Mouse (Mus musculus) brown adipose tissue, adult 24 weeks (tissue): ENCODE results near the gene Slc5a5. TPM values are rescaled to one million over a fixed set of nuclear protein-coding genes. Genes with fewer than 3 reads are reported as not detected.

Source experiments
- H3K27ac ChIP-seq: fragments of 200-500 bp; replicated peaks from 2 replicates; pipeline ENCODE4 v1.5.1; 2012; ENCODE audit warnings: low read depth, mild to moderate bottlenecking, low read length
- H3K4me1 ChIP-seq: fragments of 200-500 bp; 2 replicates; pipeline ENCODE4 v1.6.1; 2012; ENCODE audit warnings: low read length, mixed read lengths; ENCODE audit not compliant: control insufficient read depth, insufficient read depth, insufficient read length
- H3K4me3 ChIP-seq: fragments of 200-500 bp; 2 replicates; pipeline ENCODE4 v1.5.1; 2012; ENCODE audit warnings: low read depth, mild to moderate bottlenecking, low read length, moderate library complexity; ENCODE audit not compliant: insufficient read depth
- polyA plus RNA-seq: library from polyadenylated mRNA; stranded (reverse); fragments of >200 nt; gene quantifications from 2 replicates; pipeline ENCODE4 v1.2.4, GENCODE M21; 2012; ENCODE audit not compliant: missing spikeins, insufficient read depth, insufficient read length

The Slc5a5 gene
- not detected in 2 replicates for polyA plus RNA-seq

DNA sequence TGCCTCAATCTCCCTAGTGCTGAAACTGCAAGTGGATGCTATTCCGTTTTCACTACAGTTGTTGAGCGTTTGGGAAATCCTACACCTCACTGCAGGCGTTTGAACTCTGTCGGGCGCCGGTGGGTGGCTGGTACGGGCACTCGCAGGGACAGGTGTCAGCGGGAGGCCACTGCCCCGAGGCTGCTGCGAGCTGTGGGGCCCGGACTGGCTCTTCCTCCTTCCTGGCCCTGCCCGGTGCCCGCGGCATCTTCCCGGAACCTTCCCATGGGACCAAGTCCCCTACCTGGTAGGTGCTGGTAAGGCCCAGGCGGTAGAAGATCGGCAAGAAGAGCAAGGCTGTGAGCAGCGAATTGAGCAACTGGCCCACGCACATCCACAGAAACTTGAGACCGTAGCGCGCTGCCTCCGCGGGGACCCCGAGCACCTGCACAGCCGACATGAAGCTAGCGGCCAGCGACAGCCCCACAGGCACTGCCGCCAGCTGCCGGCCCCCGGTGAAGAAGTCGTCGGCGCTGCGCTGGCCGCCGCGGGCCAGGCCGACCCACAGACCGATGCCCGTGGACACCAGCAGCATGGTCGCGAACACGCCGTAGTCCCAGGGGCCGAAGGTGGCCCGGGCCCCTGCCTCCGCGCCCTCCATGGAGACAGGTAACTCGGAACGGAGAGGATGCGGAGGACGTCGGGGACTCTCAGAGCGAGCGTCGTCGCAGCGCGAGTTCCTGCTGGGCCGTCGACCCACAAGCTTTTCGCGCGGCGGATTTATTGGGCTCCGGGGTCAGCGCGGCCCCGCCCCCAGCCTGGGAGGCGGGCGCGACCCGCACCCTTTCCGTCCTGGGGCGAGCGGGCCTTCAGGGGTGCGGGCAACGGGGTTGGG, at the start of gene Slc5a5:
TSS of gene Slc5a5 (minus strand) at position 736 of the 874 bp plus-strand sequence.
- no peak within 1 kb of the TSS for H3K4me3 ChIP-seq

DNA sequence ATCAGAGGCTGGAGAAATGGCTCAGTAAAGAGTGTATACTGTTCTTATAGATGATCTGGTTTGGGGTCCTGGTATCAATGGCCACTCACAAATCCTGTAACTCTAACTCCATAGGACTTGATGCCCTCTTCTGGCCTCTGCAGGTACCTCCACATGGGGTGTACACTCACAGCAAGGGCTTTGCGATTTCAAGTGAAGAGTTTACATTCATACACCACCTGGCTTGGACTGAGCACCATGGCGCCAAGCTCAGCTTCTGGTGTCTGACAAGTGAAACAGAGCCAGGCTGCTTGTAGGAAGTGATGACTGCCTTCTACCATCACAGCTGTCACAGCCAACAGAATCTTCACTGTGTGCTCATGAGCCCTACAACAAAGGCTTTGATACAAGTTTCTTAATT, 48.9 kb upstream of the Slc5a5 start:
- H3K4me1 ChIP-seq = no peaks in the 10 kb centered on the region
- H3K4me3 ChIP-seq = no peak overlapping the region
- H3K27ac ChIP-seq = no peak overlapping the region

More for the DNA sequence above, at the start of gene Slc5a5:
- H3K27ac ChIP-seq = no peak within 1 kb of the TSS
- peaks cover 3% of the 10 kb centered on the region; the same call in 1 of the 2 replicates for H3K4me1 ChIP-seq

DNA sequence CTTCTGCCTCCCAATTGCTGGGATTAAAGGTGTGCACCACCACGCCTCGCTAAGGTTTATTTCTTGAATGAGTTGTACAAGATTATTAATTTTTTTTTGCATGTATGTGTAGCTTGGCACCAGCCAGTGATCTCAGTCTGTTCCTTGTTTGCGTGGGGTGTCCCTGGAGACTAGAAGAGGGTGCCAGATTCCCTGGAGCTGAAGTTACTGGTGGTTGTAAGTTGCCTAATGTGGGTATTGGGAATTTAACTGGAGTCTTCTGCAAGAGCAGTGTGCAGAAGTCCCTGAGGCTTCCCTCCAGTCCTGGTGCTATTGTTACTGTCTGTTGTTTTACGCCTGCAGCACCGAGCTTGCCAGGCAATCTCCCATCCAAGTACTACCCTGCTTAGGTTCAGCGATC, 44.6 kb upstream of the Slc5a5 start:
- Histone ChIP-seq H3K4me3 (no peak overlapping the region), H3K4me1 (no peaks in the 10 kb centered on the region), H3K27ac (no peak overlapping the region)

DNA sequence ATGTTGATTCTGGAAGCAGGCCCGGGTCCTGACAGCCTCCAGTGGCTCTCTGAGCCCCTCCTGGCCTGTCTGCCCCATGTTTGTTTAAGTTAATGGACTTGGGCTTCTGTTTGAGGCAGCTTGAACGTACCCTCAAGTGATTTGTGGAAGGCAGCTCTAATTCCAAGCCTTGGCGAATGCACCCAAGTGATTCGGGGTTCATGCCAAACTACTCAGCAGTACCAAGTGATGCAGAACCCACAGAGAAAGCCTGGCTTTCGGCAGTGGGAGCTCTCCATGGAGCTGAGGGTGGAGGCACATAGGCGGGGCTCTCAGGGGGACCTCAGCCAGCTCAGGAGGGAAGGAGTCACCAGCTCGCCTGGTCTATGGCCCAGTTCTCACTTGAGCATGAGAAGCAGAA, 42.2 kb upstream of the Slc5a5 start:
- H3K27ac ChIP-seq = no peak overlapping the region
- H3K4me1 ChIP-seq = no peaks in the 10 kb centered on the region
- H3K4me3 ChIP-seq = no peak overlapping the region

DNA sequence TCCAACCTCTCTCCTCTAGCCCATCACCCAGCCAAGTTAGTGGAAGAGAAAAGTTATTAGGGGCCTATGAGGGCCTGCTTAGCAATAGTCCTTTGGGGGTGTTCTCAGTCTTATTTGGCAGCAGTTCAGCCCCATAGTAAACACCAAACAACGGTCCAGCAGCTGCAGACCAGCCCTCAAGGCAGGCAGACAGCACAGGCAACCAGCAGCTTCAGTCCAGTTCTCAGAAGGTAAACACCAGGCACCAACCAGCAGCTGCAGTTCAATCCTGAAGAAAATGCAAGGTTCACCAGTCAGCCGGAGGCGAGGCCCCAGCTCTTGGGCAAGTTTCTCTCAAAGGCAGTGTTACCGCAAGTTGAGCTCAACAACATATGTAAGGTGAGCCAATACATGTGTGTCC, 40.5 kb upstream of the Slc5a5 start:
- H3K27ac ChIP-seq = no peak overlapping the region
- no peak overlapping the region for H3K4me3 ChIP-seq
- H3K4me1 ChIP-seq = no peaks in the 10 kb centered on the region

DNA sequence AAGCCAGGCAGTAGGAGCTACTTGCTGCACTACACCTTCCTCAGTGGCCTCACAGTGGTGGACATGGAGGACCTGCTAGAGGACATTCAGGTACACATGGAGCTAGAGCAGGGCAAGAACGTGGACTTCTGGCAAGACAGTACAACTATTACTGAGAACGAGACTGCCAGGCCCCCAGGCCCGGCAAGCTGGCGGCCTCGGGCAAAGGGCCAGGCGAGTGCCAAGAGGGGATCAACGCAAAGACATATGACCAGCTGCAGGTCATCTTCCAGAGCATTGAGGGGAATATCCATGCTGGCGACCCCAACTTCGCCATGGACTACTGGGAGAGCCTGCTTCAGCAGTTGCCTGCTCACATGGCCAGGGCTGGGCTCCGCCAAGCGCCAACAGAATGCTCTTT, 39.2 kb upstream of the Slc5a5 start:
- Histone ChIP-seq H3K27ac (no peak overlapping the region), H3K4me3 (no peak overlapping the region), H3K4me1 (no peaks in the 10 kb centered on the region)

DNA sequence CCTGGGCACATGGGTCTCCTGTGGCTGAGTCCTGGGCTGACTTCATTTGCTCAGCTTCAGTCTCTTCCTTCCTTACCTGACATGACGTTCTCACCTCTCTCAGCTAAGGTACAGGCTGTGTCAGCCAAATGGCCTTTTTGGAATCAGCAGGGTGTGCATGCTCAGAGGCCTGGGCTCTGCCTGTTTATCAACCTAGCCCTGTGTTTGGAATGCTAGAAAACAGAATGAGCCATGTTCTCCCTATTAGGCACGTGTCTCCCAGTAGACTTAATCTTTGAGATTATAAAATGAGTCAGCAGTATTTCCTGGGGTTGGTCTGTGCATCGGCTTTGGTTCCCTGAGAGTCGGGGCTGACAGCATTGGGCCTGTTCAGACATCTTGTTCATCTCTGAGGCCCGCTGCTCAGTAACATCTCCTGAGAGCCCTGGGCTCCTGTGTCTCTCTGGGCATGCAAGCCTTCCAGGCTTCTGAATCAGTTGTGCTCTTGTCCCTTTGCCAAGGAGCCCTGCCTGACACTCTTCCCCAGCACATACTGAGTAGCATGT, 36.3 kb upstream of the Slc5a5 start:
- Histone ChIP-seq H3K27ac (no peak overlapping the region), H3K4me3 (no peak overlapping the region), H3K4me1 (no peaks in the 10 kb centered on the region)

DNA sequence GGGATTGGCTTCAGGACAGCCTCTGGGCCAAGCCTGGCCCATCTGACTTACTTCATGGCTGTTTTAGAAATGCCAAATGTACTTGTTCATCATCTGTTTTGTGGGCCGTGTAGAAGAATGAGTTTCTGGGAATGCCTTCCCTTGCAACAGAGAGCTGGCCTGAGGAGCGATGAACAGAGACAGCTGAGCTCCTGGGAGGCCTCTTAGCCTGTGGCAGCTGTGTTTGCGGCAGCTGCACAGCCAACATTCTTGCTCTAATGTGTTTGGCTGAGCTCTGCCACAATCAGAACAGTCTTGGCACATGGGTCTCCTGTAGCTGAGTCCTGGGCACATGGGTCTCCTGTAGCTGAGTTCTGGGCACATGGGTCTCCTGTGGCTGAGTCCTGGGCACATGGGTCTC, 35.5 kb upstream of the Slc5a5 start:
- H3K4me3 ChIP-seq = no peak overlapping the region
- no peaks in the 10 kb centered on the region for H3K4me1 ChIP-seq
- H3K27ac ChIP-seq = no peak overlapping the region

DNA sequence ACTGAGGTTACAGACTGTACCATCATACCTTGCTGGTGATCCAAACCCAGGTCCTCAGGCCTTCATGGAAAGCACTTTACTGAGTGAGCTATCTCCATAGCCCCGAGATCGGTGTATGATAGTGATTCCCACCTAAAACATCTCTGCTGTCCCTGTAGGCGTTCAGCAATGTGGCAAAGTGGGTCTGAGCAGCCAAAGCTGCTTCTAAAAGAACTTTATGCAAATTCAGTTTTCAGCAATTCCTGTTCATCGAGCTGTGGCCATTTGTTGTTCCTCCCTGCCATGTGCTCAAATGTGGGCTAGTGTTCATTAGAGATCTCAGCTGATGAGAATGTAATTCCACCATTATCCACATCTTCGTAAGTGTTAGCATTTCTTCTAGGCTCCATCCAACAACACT, 33.8 kb upstream of the Slc5a5 start:
- H3K27ac ChIP-seq = no peak overlapping the region
- no peak overlapping the region for H3K4me3 ChIP-seq
- no peaks in the 10 kb centered on the region for H3K4me1 ChIP-seq

DNA sequence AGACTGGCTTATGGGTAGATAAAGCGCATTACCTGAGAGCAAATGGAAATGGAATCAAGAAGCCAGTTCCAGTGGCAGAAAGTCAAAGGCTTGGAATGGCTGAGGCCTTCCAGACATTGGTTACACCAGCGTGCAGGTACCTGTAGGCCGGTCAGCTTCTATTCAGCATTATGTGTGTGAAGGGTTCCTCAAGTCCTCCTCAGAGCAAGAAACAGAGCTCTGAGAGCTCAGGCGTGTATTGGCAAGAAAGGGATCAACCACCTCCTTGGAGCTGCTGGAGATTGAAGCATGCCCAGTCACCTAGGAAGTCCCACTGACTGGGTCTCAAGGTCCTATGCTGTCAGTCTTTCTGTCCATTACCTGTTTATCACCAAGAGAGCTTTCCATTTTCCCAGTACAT, 33.2 kb upstream of the Slc5a5 start:
- H3K4me3 ChIP-seq = no peak overlapping the region
- H3K4me1 ChIP-seq = no peaks in the 10 kb centered on the region
- H3K27ac ChIP-seq = no peak overlapping the region

DNA sequence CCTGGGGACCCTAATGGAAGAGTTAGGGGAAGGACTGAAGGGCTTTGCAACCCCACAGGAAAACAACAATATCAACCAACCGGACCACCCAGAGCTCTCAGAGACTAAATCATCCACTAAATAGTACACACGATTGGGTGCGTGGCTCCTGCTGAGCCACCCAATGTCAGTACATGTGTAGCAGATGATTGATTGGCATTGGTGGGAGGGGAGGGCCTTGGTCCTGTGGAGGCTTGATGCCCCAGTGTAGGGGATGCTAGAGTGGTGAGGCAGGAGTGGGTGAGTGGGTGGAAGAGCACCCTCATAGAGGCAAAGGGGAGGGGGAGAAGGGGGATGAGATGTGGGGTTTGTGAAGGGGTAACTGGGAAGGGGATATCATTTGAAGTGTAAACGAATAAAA, 31.6 kb upstream of the Slc5a5 start:
- Histone ChIP-seq H3K27ac (no peak overlapping the region), H3K4me1 (no peaks in the 10 kb centered on the region), H3K4me3 (no peak overlapping the region)

DNA sequence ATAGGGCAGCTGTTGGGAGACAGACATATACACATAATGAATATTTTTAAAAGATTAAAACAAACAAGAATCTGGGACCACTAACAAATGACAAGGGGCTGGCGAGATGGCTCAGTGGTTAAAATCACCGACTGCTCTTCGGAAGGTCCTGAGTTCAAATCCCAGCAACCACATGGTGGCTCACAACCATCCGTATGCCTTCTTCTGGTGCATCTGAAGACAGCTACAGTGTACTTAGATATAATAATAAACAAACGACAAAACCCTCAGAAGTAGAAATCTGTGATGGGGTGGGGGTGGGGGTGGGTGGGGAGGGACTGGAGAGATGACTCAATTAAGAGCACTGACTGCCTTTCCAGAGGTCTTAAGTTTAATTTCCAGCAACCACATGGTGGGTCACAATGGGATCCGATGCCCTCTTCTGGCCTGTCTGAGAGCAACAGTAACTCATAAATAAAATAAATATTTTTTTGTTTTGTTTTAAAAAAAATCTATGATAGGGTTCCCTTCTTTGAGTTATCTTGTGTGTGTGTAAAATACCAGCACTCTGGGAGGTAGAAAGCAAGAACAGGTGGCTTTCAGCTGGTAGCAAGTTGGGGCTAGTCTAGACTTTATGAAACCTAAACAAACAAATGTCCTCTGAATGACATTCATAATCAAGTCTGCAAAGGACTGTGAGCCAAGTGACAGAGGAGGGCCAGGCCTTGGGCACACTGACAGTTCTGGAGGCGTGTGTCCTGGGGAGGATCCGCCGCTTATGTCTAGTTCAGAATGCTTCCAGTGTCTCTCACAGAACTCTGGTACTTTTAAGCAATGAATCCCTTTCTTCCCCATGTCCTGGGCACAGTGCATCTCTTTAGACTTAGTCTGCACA, 27.7 kb upstream of the Slc5a5 start:
- H3K4me1 ChIP-seq = no peaks in the 10 kb centered on the region
- no peak overlapping the region for H3K27ac ChIP-seq
- H3K4me3 ChIP-seq = no peak overlapping the region

DNA sequence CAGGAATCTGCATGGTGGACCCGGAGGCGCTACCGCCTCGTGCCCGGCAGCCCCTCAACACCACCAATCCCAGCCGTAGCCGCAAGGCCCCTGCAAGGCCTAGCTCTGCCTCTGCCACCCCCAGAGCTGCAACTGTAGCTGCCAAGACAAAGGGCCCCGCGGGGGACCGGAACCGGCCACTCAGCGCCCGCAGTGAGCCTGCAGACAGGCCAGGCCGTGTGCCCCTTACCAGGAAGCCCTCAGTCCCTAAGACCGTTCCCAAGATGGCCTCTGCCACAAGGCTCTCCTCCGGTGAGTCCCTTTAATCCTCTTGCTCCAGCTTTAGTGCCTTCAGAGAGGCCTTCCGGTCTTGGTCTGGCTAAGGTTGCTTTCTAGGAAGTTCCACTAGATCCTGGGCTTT, 22.1 kb upstream of the Slc5a5 start:
- Histone ChIP-seq H3K4me1 (peaks cover 4% of the 10 kb centered on the region; the same call in 1 of the 2 replicates), H3K4me3 (no peak overlapping the region), H3K27ac (no peak overlapping the region)

DNA sequence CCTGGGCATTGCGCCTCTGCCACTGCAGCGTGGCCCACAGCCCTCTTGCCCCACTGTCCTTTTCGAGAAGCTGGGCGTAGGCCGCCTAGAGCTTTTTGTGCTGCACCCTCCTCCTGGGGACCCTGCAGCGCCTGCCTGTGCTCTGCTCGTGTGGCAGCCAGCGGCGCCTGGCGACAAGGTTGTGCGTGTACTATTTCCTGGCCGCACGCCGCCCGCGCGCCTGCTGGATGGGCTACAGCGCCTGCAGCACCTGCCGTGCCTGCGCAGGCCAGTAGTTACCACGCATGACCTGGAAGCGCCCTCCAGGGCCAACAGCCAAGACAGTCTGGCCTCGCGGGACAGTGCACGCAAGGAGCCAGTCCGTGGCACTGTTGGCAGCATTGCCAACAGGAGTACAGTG, 21.0 kb upstream of the Slc5a5 start:
- no peak overlapping the region for H3K27ac ChIP-seq
- no peak overlapping the region for H3K4me3 ChIP-seq
- peaks cover 4% of the 10 kb centered on the region; the same call in 1 of the 2 replicates for H3K4me1 ChIP-seq

DNA sequence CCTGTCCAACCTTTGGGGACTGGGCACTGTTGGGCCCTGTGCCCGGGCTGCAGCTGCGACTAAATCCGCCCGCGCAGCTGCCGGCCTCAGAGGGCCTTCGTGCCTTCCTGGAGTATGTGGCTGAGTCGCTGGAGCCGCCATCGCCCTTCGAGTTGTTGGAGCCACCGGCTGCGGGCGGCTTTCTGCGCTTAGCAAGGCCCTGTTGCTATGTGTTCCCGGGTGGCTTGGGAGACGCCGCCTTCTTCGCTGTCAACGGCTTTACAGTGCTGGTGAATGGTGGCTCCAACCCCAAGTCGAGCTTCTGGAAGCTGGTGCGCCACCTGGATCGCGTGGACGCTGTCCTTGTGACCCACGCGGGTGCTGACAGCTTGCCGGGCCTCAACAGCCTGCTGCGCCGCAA, 20.4 kb upstream of the Slc5a5 start:
- Histone ChIP-seq H3K27ac (no peak overlapping the region), H3K4me1 (peaks cover 4% of the 10 kb centered on the region; the same call in 1 of the 2 replicates), H3K4me3 (no peak overlapping the region)
